Mouse (Mus musculus): ENCODE measurements at regions not wholly inside any gene's neighbourhood (a gene's known extent, or its start where the extent isn't known, plus 50 kb on each side); places are given as distances from the start of the nearest gene placed in this dataset.

- ATAC-seq (ENCODE audit: low read depth), result no peak
- H3K36me3 ChIP-seq (ENCODE audit: control insufficient read depth, insufficient read depth, low read length), result no peaks in the 10 kb centered on the region
- no peaks in the 10 kb centered on the region for H3K4me1 ChIP-seq (replicated peaks; ENCODE audit: control insufficient read depth, insufficient read depth, low read length)
- no peak overlapping the region for H3K27ac ChIP-seq (ENCODE audit: low read length)
- H3K9ac ChIP-seq (ENCODE audit: low read length), result no peak overlapping the region
- H3K9me3 ChIP-seq (ENCODE audit: control insufficient read depth, low read length), result peaks cover 29% of the 10 kb centered on the region
- H3K27me3 ChIP-seq (ENCODE audit: control insufficient read depth, insufficient read depth, low read depth, low read length), result no peaks in the 10 kb centered on the region
- 91% methylated on average over 12 of the region's 12 CpGs for WGBS
- no peak overlapping the region for H3K4me3 ChIP-seq (ENCODE audit: low read length)
- H3K4me2 ChIP-seq (ENCODE audit: low read depth, low read length), result no peak overlapping the region
These were observed 111.3 kb upstream of the Vrk1 start for GRCm38 (mm10) chr12:105898580-105899293.

GRCm38 (mm10) chr12:105899294-105899909 lies 110.6 kb upstream of the Vrk1 start:
- WGBS, result 62% methylated on average over 9 of the region's 9 CpGs
- ATAC-seq (ENCODE audit: low read depth), result no peak

GRCm38 (mm10) chr12:105900479-105900878 lies 109.5 kb upstream of the Vrk1 start:
- Histone ChIP-seq H3K36me3 (ENCODE audit: control insufficient read depth, insufficient read depth, low read length) (no peaks in the 10 kb centered on the region), H3K4me1 (replicated peaks; ENCODE audit: control insufficient read depth, insufficient read depth, low read length) (no peaks in the 10 kb centered on the region), H3K4me3 (ENCODE audit: low read length) (no peak overlapping the region), H3K4me2 (ENCODE audit: low read depth, low read length) (no peak overlapping the region), H3K27ac (ENCODE audit: low read length) (no peak overlapping the region), H3K27me3 (ENCODE audit: control insufficient read depth, insufficient read depth, low read depth, low read length) (no peaks in the 10 kb centered on the region), H3K9ac (ENCODE audit: low read length) (no peak overlapping the region), H3K9me3 (ENCODE audit: control insufficient read depth, low read length) (peaks cover 23% of the 10 kb centered on the region)
- ATAC-seq (ENCODE audit: low read depth), result no peak
- WGBS, result 92% methylated on average over 6 of the region's 6 CpGs

More at GRCm38 (mm10) chr12:105899294-105899909, 110.6 kb upstream of the Vrk1 start:
- Histone ChIP-seq H3K4me2 (ENCODE audit: low read depth, low read length) (no peak overlapping the region), H3K4me1 (replicated peaks; ENCODE audit: control insufficient read depth, insufficient read depth, low read length) (no peaks in the 10 kb centered on the region), H3K4me3 (ENCODE audit: low read length) (no peak overlapping the region), H3K27ac (ENCODE audit: low read length) (no peak overlapping the region), H3K9ac (ENCODE audit: low read length) (no peak overlapping the region), H3K27me3 (ENCODE audit: control insufficient read depth, insufficient read depth, low read depth, low read length) (no peaks in the 10 kb centered on the region), H3K9me3 (ENCODE audit: control insufficient read depth, low read length) (peaks cover 29% of the 10 kb centered on the region), H3K36me3 (ENCODE audit: control insufficient read depth, insufficient read depth, low read length) (no peaks in the 10 kb centered on the region)

- 50% methylated on average over 8 of the region's 8 CpGs for WGBS
- ATAC-seq (ENCODE audit: low read depth), result no peak
- Histone ChIP-seq H3K27ac (ENCODE audit: low read length) (no peak overlapping the region), H3K36me3 (ENCODE audit: control insufficient read depth, insufficient read depth, low read length) (no peaks in the 10 kb centered on the region), H3K9me3 (ENCODE audit: control insufficient read depth, low read length) (peaks cover 6% of the 10 kb centered on the region), H3K4me3 (ENCODE audit: low read length) (no peak overlapping the region), H3K4me2 (ENCODE audit: low read depth, low read length) (no peak overlapping the region), H3K4me1 (replicated peaks; ENCODE audit: control insufficient read depth, insufficient read depth, low read length) (no peaks in the 10 kb centered on the region), H3K9ac (ENCODE audit: low read length) (no peak overlapping the region), H3K27me3 (ENCODE audit: control insufficient read depth, insufficient read depth, low read depth, low read length) (no peaks in the 10 kb centered on the region)
These were observed 107.0 kb upstream of the Vrk1 start for GRCm38 (mm10) chr12:105903072-105903471.

GRCm38 (mm10) chr12:105906584-105906983 lies 103.4 kb upstream of the Vrk1 start:
- H3K9ac ChIP-seq (ENCODE audit: low read length), result no peak overlapping the region
- H3K9me3 ChIP-seq (ENCODE audit: control insufficient read depth, low read length), result no peaks in the 10 kb centered on the region
- no peak overlapping the region for H3K4me2 ChIP-seq (ENCODE audit: low read depth, low read length)
- peak; percentile 34; the same call in 1 of the 2 replicates for ATAC-seq (ENCODE audit: low read depth)
- H3K27ac ChIP-seq (ENCODE audit: low read length), result no peak overlapping the region
- no peaks in the 10 kb centered on the region for H3K4me1 ChIP-seq (replicated peaks; ENCODE audit: control insufficient read depth, insufficient read depth, low read length)
- H3K27me3 ChIP-seq (ENCODE audit: control insufficient read depth, insufficient read depth, low read depth, low read length), result no peaks in the 10 kb centered on the region
- H3K4me3 ChIP-seq (ENCODE audit: low read length), result no peak overlapping the region
- H3K36me3 ChIP-seq (ENCODE audit: control insufficient read depth, insufficient read depth, low read length), result no peaks in the 10 kb centered on the region
- 19% methylated on average over 7 of the region's 7 CpGs for WGBS

GRCm38 (mm10) chr12:105907851-105908620 lies 102.0 kb upstream of the Vrk1 start:
- no peak for ATAC-seq (ENCODE audit: low read depth)
- H3K9ac ChIP-seq (ENCODE audit: low read length), result no peak overlapping the region

GRCm38 (mm10) chr12:105911556-105911955 lies 98.5 kb upstream of the Vrk1 start:
- ATAC-seq (ENCODE audit: low read depth), result no peak
- Histone ChIP-seq H3K9me3 (ENCODE audit: control insufficient read depth, low read length) (no peaks in the 10 kb centered on the region), H3K27ac (ENCODE audit: low read length) (no peak overlapping the region), H3K9ac (ENCODE audit: low read length) (no peak overlapping the region), H3K27me3 (ENCODE audit: control insufficient read depth, insufficient read depth, low read depth, low read length) (no peaks in the 10 kb centered on the region), H3K36me3 (ENCODE audit: control insufficient read depth, insufficient read depth, low read length) (no peaks in the 10 kb centered on the region), H3K4me1 (replicated peaks; ENCODE audit: control insufficient read depth, insufficient read depth, low read length) (no peaks in the 10 kb centered on the region), H3K4me2 (ENCODE audit: low read depth, low read length) (no peak overlapping the region), H3K4me3 (ENCODE audit: low read length) (no peak overlapping the region)
- WGBS, result 59% methylated on average over 9 of the region's 9 CpGs

More at GRCm38 (mm10) chr12:105907851-105908620, 102.0 kb upstream of the Vrk1 start:
- Histone ChIP-seq H3K27me3 (ENCODE audit: control insufficient read depth, insufficient read depth, low read depth, low read length) (no peaks in the 10 kb centered on the region), H3K4me2 (ENCODE audit: low read depth, low read length) (no peak overlapping the region), H3K9me3 (ENCODE audit: control insufficient read depth, low read length) (no peaks in the 10 kb centered on the region), H3K36me3 (ENCODE audit: control insufficient read depth, insufficient read depth, low read length) (no peaks in the 10 kb centered on the region), H3K4me1 (replicated peaks; ENCODE audit: control insufficient read depth, insufficient read depth, low read length) (no peaks in the 10 kb centered on the region), H3K4me3 (ENCODE audit: low read length) (no peak overlapping the region), H3K27ac (ENCODE audit: low read length) (no peak overlapping the region)
- 54% methylated on average over 13 of the region's 13 CpGs for WGBS

- H3K4me2 ChIP-seq (ENCODE audit: low read depth, low read length), result no peak overlapping the region
- 77% methylated on average over 10 of the region's 10 CpGs for WGBS
These were observed 92.6 kb upstream of the Vrk1 start for GRCm38 (mm10) chr12:105917388-105917963.

GRCm38 (mm10) chr12:105918775-105919174 lies 91.3 kb upstream of the Vrk1 start:
- Histone ChIP-seq H3K9ac (ENCODE audit: low read length) (no peak overlapping the region), H3K36me3 (ENCODE audit: control insufficient read depth, insufficient read depth, low read length) (no peaks in the 10 kb centered on the region), H3K9me3 (ENCODE audit: control insufficient read depth, low read length) (no peaks in the 10 kb centered on the region), H3K4me1 (replicated peaks; ENCODE audit: control insufficient read depth, insufficient read depth, low read length) (no peaks in the 10 kb centered on the region), H3K4me2 (ENCODE audit: low read depth, low read length) (no peak overlapping the region), H3K27me3 (ENCODE audit: control insufficient read depth, insufficient read depth, low read depth, low read length) (no peaks in the 10 kb centered on the region), H3K4me3 (ENCODE audit: low read length) (no peak overlapping the region), H3K27ac (ENCODE audit: low read length) (no peak overlapping the region)
- WGBS, result 67% methylated on average over 12 of the region's 12 CpGs
- no peak for ATAC-seq (ENCODE audit: low read depth)

More at GRCm38 (mm10) chr12:105917388-105917963, 92.6 kb upstream of the Vrk1 start:
- Histone ChIP-seq H3K9me3 (ENCODE audit: control insufficient read depth, low read length) (no peaks in the 10 kb centered on the region), H3K4me3 (ENCODE audit: low read length) (no peak overlapping the region), H3K36me3 (ENCODE audit: control insufficient read depth, insufficient read depth, low read length) (no peaks in the 10 kb centered on the region), H3K27ac (ENCODE audit: low read length) (no peak overlapping the region), H3K9ac (ENCODE audit: low read length) (no peak overlapping the region), H3K27me3 (ENCODE audit: control insufficient read depth, insufficient read depth, low read depth, low read length) (no peaks in the 10 kb centered on the region), H3K4me1 (replicated peaks; ENCODE audit: control insufficient read depth, insufficient read depth, low read length) (no peaks in the 10 kb centered on the region)
- ATAC-seq (ENCODE audit: low read depth), result no peak

All from lung, embryonic 16.5 days (tissue).